18 mouse cellular contexts compared by ENCODE assay signal in the genomic region with DNA sequence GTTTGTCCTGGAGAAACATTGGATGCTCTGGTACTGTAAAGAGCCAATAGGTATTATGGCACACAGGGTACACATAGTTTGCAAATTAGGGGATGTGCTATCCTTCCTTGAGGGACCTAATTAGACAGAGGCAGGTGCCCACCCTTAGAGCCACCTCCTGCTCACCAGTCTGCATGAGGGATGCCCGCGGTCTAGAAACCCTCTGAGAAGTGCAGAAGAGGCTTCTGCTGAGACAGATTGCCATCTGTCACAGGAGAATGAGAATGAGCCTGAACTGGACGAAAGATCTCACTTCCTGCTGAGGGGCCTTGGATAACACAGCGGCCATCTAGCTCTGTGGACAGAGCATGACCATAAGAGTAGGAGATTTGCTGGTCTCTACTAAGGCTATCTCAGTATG.
DNase-seq lines count a peak whose midpoint lies in the region.
"Had no signal": no experiment of that assay in that cellular context is flagged by ENCODE, and none has a peak within 500 bp of the region (broad histone marks: within the 10 kb centered on the region; RNA-seq: fewer than 3 reads in every experiment).

No protein-coding gene starts in this region.

- peak; percentile 83 for DNase-seq in brain, adult 2 months (ENCODE audit: low read depth, low spot score)
- peak; percentile 65 for DNase-seq in cerebellum, adult 11-12 months
- DNase-seq in cerebellum, adult 9-11 months = peak; percentile 72
- DNase-seq in right cerebral cortex, postnatal 4 days = no peak
- no peak for DNase-seq in heart, embryonic 10.5 days (ENCODE audit: low spot score)
- DNase-seq: adrenal gland, adult 2 months; adrenal gland, postnatal 36 days; B cell, adult 2 months; gastrocnemius, postnatal 10 days; heart, postnatal 36 days; kidney, postnatal 25 days; thymus, postnatal 4 days had no signal

- 90% methylated on average over 4 of the region's 4 CpGs for WGBS in macrophage (ENCODE audit: missing documents)
- WGBS in heart, embryonic 10.5 days = 79% methylated on average over 4 of the region's 4 CpGs

- H3K4me1 ChIP-seq in heart, embryonic 10.5 days = peaks cover 34% of the 10 kb centered on the region

- no peaks in the 10 kb centered on the region for H3K9me3 ChIP-seq in heart, embryonic 10.5 days
- H3K9me3 ChIP-seq: hindbrain, embryonic 12.5 days; limb, embryonic 13.5 days; lung, embryonic 15.5 days; neural tube, embryonic 12.5 days had no signal

- no peak overlapping the region for H3K4me3 ChIP-seq in macrophage (ENCODE audit: inconsistent target)
- H3K4me3 ChIP-seq in heart, embryonic 10.5 days = no peak overlapping the region
- H3K4me3 ChIP-seq: erythroblast, embryonic 14.5 days; hindbrain, embryonic 12.5 days; limb, embryonic 13.5 days; lung, embryonic 15.5 days; neural tube, embryonic 12.5 days had no signal

- peaks cover 100% of the 10 kb centered on the region for H3K79me2 ChIP-seq in macrophage (ENCODE audit: inconsistent target)

- no peaks in the 10 kb centered on the region for H3K27me3 ChIP-seq in heart, embryonic 10.5 days (ENCODE audit: insufficient read depth, poor library complexity, severe bottlenecking)
- H3K27me3 ChIP-seq: hindbrain, embryonic 12.5 days; limb, embryonic 13.5 days; lung, embryonic 15.5 days; neural tube, embryonic 12.5 days had no signal

- H3K27ac ChIP-seq in macrophage = peak overlapping the region; percentile 42
- no peak overlapping the region for H3K27ac ChIP-seq in heart, embryonic 10.5 days
- H3K27ac ChIP-seq: hindbrain, embryonic 12.5 days; limb, embryonic 13.5 days; lung, embryonic 15.5 days; neural tube, embryonic 12.5 days had no signal

- 0 out of 2 replicates have a peak, but pooled peaks cover 8% of the 10 kb centered on the region for H3K36me3 ChIP-seq in macrophage (ENCODE audit: inconsistent target)
- peaks cover 40% of the 10 kb centered on the region for H3K36me3 ChIP-seq in heart, embryonic 10.5 days

Comparison
In these comparisons a context has a peak if more than half of its experiments do, and no peak if none do; other contexts are left out.
1. DNase-seq: peak in brain, adult 2 months (single experiment), cerebellum, adult 11-12 months (single experiment) and cerebellum, adult 9-11 months (single experiment); none in right cerebral cortex, postnatal 4 days (single experiment) and heart, embryonic 10.5 days (single experiment).